Mouse (Mus musculus) stomach, embryonic 14.5 days (tissue): Measurements from ENCODE around the gene Gdf9. TPM values are rescaled to one million over a fixed set of nuclear protein-coding genes. Genes with fewer than 3 reads are reported as not detected.
A peak's percentile ranks its signal among the peaks of the same experiment; 100 is the strongest.
"Not testable (repeated sequence)": the region's sequence is repeated elsewhere in the genome, so short reads cannot be mapped to it uniquely, and the experiment has no call there.

Source experiments
- ATAC-seq: fragments of 200-750 bp; cut with Nextera tagmentation; 2 replicates; pipeline ENCODE4 v1.8.0; 2017; ENCODE audit warnings: low read depth, moderate TSS enrichment; ENCODE audit not compliant: insufficient number of reproducible peaks, insufficient read depth, low FRiP score
- H3K27ac ChIP-seq: fragments of 300-500 bp; sonication (generic); 2 replicates; pipeline ENCODE4 v1.5.1; 2014; ENCODE audit warnings: mild to moderate bottlenecking, low read length, moderate library complexity, mixed read lengths
- H3K27me3 ChIP-seq: fragments of 300-500 bp; sonication (generic); 2 replicates; pipeline ENCODE4 v1.6.1; 2014; ENCODE audit warnings: low read length, control low read depth, mixed read lengths; ENCODE audit not compliant: control insufficient read depth, insufficient read depth
- H3K36me3 ChIP-seq: fragments of 300-500 bp; sonication (generic); 2 replicates; pipeline ENCODE4 v1.6.1; 2014; ENCODE audit warnings: mild to moderate bottlenecking, control low read depth, low read length, moderate library complexity, mixed read lengths; ENCODE audit not compliant: control insufficient read depth, insufficient read depth
- H3K4me1 ChIP-seq: fragments of 300-500 bp; sonication (generic); 2 replicates; pipeline ENCODE4 v1.6.1; 2014; ENCODE audit warnings: low read length, control low read depth, mixed read lengths; ENCODE audit not compliant: control insufficient read depth, insufficient read depth
- H3K4me2 ChIP-seq: fragments of 300-500 bp; sonication (generic); replicated peaks from 2 replicates; pipeline ENCODE4 v1.6.1; 2014; ENCODE audit warnings: low read depth, low read length, control low read depth
- H3K4me3 ChIP-seq: fragments of 300-500 bp; sonication (generic); 2 replicates; pipeline ENCODE4 v1.5.1; 2014; ENCODE audit warnings: low read depth, low read length, control low read depth
- H3K9ac ChIP-seq: fragments of 300-500 bp; sonication (generic); replicated peaks from 2 replicates; pipeline ENCODE4 v1.6.1; 2014; ENCODE audit warnings: low read depth, mild to moderate bottlenecking, control low read depth, low read length, moderate library complexity, mixed read lengths
- H3K9me3 ChIP-seq: fragments of 300-500 bp; sonication (generic); 2 replicates; pipeline ENCODE4 v1.6.1; 2016; ENCODE audit warnings: low read depth, low read length, control low read depth; ENCODE audit not compliant: control insufficient read depth
- WGBS: fragments of 180-500 bp; shearing (Covaris S2); extraction: QIAGEN DNeasy Blood & Tissue Kit; methylation state at CpG from one replicate; pipeline ENCODE4 v1.1.7; 2014; 5-methylcytosine and 5-hydroxymethylcytosine counted together
- polyA plus RNA-seq: library from polyadenylated mRNA; unstranded; fragments of >200 nt; fragmentation: Nextera tagmentation; extraction: Ambion mirVana; gene quantifications from 2 replicates; pipeline ENCODE4 v1.2.1, GENCODE M21; 2014

Gdf9 gene
- polyA plus RNA-seq, 1 experiment from 2014 or later, result 2.2 TPM

DNA sequence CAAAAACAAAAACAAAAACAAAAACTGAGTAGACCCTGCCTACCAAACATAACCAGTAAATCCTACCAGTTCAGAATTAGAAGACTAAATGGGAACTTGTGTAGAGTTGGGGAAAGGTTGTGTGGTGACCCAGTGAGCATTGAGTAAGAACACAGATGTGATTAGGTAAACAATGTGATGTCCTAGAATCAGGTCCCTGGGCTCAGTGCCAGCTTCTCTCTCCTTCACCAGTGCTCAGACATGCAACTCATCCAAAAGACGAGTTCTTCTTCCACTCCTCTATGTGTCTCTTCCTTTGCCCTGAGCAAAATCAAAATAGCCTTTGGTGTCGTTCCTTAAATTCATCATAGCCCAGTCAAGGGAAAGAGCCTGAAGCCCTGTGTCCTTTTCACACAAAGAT is 6.0 kb upstream of the Gdf9 start:
- Histone ChIP-seq H3K9me3 (no peaks in the 10 kb centered on the region), H3K36me3 (peaks cover 10% of the 10 kb centered on the region)
- WGBS, result 75% methylated on average over 2 of the region's 2 CpGs

DNA sequence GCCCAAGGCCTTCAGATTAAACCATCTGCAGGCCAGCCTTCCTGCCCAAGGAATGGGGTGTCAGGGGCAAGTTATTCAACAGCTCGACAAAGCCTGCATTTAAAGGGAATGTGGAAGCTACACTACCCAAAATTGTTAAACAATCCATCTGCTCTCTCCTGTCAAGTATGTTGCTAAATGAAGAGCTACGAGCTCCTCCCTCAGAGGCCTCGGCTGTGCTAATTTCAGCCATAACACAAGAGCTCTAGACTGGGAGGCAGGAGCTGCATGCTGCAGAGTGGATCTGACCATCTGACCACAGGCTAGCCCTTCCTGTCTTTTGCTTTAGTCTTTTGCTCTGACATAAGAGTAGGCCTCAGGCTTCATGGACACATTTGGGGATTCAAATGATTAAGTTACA is 5.6 kb upstream of the Gdf9 start:
- WGBS, result 40% methylated on average over 3 of the region's 3 CpGs
- Histone ChIP-seq H3K27me3 (no peaks in the 10 kb centered on the region), H3K36me3 (peaks cover 9% of the 10 kb centered on the region), H3K4me2 (no peak overlapping the region), H3K9me3 (no peaks in the 10 kb centered on the region), H3K9ac (no peak overlapping the region), H3K27ac (no peak overlapping the region), H3K4me3 (no peak overlapping the region), H3K4me1 (peaks cover 5% of the 10 kb centered on the region)
- ATAC-seq, result no peak

More for the DNA sequence above, 6.0 kb upstream of the Gdf9 start:
- no peak overlapping the region for H3K9ac ChIP-seq
- no peak overlapping the region for H3K27ac ChIP-seq
- H3K4me3 ChIP-seq, result no peak overlapping the region
- H3K4me2 ChIP-seq, result no peak overlapping the region
- H3K27me3 ChIP-seq, result no peaks in the 10 kb centered on the region
- peaks cover 5% of the 10 kb centered on the region for H3K4me1 ChIP-seq
- no peak for ATAC-seq

DNA sequence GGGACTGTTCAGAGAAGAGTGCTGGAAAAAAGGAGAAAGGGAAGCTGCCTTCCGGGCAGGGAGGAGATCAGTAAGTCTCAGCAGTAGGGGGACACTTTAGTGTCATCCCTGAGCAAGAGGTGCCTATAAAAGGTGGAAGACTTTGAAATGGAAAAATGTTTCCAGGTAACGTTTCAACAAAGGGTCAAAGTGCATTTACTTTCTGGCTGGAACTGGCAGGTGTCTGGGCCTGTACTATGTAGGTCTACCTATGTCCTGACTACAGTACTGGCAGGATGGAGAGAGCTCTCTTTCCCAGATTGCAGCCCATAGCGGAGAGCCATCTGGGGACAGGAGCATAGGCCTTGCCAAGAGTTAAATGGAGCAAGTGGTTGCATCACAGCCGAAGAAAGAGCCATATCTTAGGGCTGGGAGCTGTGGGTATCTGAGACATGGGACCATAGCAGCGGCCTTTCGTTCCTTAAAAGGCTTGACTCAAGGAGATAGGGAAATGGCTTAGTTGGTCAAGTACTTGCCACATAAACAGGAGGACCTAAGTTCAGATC is 5.0 kb upstream of the Gdf9 start:
- Histone ChIP-seq H3K4me1 (peaks cover 5% of the 10 kb centered on the region), H3K9ac (no peak overlapping the region), H3K4me2 (no peak overlapping the region), H3K27me3 (no peaks in the 10 kb centered on the region), H3K4me3 (no peak overlapping the region), H3K27ac (no peak overlapping the region), H3K9me3 (no peaks in the 10 kb centered on the region), H3K36me3 (peaks cover 5% of the 10 kb centered on the region)
- ATAC-seq, result no peak
- WGBS, result 80% methylated on average over 6 of the region's 6 CpGs

DNA sequence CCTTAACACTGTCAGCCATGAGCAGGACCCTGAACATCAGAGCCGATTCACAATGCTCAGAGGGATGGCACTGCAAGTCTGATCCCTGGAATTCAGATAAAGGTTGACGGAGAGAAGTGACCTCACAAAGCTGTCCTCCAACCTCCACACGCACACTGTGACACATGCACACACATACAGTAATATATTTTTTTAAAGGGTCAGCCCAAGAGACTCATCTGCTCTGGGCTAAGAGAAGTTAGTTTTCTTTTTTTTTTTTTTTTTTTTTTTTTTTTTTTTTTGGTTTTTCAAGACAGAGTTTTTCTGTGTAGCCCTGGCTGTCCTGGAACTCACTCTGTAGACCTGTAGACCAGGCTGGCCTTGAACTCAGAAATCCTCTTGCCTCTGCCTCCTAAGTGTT is 3.9 kb upstream of the Gdf9 start:
- not testable (repeated sequence) for H3K27me3 ChIP-seq, H3K9ac ChIP-seq, H3K9me3 ChIP-seq, H3K27ac ChIP-seq, H3K4me3 ChIP-seq, H3K4me1 ChIP-seq, ATAC-seq, H3K4me2 ChIP-seq, H3K36me3 ChIP-seq
- WGBS, result 90% methylated on average over 3 of the region's 3 CpGs

DNA sequence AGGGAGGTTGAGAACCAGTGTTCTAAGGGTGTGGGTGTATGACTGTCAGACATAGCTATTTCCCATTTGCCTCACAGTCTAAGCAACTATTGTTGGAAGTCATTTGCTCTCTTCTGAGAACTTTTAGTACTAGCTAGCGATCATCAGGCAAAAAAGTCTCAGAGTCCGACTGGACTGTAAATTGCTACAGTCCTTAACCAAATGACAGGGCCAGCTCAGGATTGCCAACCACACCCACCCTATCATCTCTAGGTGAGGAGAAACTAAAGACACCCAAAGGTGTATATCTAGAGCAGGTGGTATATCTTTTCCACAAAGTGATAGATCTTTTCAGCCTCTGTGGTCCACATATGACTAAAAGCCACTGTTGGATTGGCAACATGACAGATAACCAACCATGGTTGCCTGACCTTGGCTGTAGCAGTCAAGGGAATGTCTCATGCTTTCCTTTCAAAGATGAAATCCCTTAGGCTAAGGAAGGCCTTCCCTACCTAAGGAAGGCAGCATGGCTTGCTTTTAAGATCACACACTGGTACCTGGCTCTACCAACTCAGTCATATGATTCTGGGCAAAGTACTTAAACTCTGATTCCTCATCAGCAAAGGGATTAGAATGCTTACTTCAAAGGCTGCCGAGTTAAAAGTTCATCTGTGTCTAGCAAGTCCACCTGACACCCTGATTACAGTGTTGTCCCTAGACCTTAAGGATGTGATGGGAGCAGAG is 2.7 kb upstream of the Gdf9 start:
- peaks cover 10% of the 10 kb centered on the region for H3K4me1 ChIP-seq
- no peaks in the 10 kb centered on the region for H3K27me3 ChIP-seq
- ATAC-seq, result no peak
- no peaks in the 10 kb centered on the region for H3K9me3 ChIP-seq
- peaks cover 5% of the 10 kb centered on the region; the same call in 1 of the 2 replicates for H3K36me3 ChIP-seq
- H3K27ac ChIP-seq, result no peak overlapping the region
- 85% methylated on average over 3 of the region's 3 CpGs for WGBS
- no peak overlapping the region for H3K4me2 ChIP-seq
- H3K4me3 ChIP-seq, result no peak overlapping the region
- H3K9ac ChIP-seq, result no peak overlapping the region

DNA sequence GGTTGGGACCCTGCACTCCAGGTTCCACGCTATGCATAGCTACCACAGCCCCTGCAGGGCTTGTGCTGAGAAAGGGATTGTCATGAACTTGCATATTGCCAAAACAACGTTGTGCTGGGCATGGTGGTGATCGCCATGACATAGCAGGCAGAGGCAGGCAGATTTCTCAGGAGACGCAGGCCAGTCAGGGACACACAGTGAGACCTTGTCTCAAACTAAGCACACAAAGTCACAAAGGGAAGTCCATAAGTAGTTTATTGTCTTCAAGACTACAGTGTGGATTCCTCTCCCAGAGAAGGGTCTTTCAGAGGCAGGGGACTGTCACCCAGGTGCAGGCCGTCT is 2.1 kb upstream of the Gdf9 start:
- H3K27me3 ChIP-seq, result no peaks in the 10 kb centered on the region
- ATAC-seq, result no peak
- H3K4me2 ChIP-seq, result no peak overlapping the region
- no peak overlapping the region for H3K27ac ChIP-seq
- H3K4me3 ChIP-seq, result no peak overlapping the region
- no peaks in the 10 kb centered on the region for H3K9me3 ChIP-seq
- no peak overlapping the region for H3K9ac ChIP-seq
- peaks cover 10% of the 10 kb centered on the region for H3K4me1 ChIP-seq
- WGBS, result 96% methylated on average over 5 of the region's 5 CpGs
- peaks cover 5% of the 10 kb centered on the region; the same call in 1 of the 2 replicates for H3K36me3 ChIP-seq

DNA sequence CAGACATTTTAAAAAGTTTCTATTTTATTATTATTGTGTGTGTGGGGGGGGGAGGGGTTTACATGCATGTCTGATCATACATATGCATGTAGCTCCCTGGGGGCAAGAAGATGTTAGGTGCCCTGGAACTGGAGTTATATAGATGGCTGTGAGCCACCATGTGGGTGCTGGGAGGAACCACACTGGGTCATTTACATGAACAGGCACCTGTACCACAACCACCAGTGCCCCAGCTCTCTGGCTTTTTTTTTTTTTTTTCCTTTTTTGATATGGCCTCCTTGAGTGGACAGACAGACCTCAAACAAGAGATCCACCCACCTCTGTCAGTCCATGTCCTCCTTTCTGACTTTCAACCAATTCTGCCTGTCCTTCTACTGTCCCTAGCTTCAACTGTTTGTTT is 1.6 kb upstream of the Gdf9 start:
- Histone ChIP-seq H3K4me1 (peaks cover 10% of the 10 kb centered on the region), H3K27ac (no peak overlapping the region), H3K4me3 (no peak overlapping the region; the same call in 1 of the 2 replicates), H3K9ac (no peak overlapping the region), H3K4me2 (peak overlapping the region; percentile 74; the same call in 1 of the 2 replicates), H3K36me3 (peaks cover 5% of the 10 kb centered on the region; the same call in 1 of the 2 replicates), H3K9me3 (no peaks in the 10 kb centered on the region), H3K27me3 (no peaks in the 10 kb centered on the region)
- ATAC-seq, result no peak

DNA sequence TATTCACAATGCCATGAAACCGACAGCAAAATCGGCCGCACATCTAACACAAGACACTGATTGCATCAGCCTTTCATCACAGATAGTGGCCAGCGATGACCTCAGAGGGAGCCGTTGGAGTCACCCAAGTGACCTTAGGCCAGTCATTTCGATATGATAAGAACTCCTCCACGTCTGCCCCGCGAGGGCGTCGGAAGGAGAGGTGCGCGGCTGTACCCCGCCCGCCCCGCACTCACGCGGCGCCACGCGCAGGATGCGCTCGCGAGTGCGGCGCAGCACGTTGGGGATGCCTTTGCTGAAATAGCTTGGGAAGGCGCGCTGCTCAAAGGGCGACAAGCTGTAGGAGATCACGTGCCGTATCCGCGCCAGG is 538 bp upstream of the Gdf9 start:
- no peak; the same call in 1 of the 2 replicates for ATAC-seq
- Histone ChIP-seq H3K27me3 (no peaks in the 10 kb centered on the region), H3K4me2 (peak overlapping the region; percentile 74), H3K9ac (peak overlapping the region; percentile 79), H3K4me1 (peaks cover 10% of the 10 kb centered on the region), H3K9me3 (no peaks in the 10 kb centered on the region), H3K27ac (peak overlapping the region; percentile 62; the same call in 1 of the 2 replicates), H3K4me3 (peak overlapping the region; percentile 89), H3K36me3 (peaks cover 5% of the 10 kb centered on the region; the same call in 1 of the 2 replicates)
- under 1% methylated on average over 34 of the region's 34 CpGs for WGBS
